Mouse (Mus musculus): ENCODE measurements around the gene Dnal4.

DNA sequence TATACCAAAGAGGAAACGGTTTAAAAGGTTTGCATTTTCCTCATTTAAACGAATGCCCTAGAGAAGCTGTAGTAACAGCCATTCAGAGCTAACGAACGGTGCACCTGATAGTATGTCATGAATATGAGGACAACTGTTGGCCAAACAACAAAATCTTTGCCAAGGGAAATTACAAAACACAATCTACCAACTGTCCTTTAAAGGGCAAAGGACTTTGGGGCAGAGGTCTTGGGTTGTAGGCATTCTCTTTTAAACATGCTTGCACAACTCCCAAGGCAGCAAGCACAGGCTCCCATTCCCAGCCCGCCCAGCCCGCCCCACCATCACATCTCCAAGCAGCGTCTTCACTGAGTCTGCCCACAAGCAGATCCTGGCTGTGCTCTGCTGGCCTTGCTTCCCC is 46.1 kb downstream of the Dnal4 start:
- TF ChIP-seq CTCF (IDR thresholded peaks at IDR 0.05; ENCODE audit: extremely low read depth, insufficient read depth, low read length) (no peak), POLR2A (IDR thresholded peaks at IDR 0.05; ENCODE audit: extremely low read depth, insufficient read depth, low read length) (no peak)
